Mouse (Mus musculus) urinary bladder, postnatal 36 days (tissue): Measurements from ENCODE around the gene Slco3a1.

Experiments used
- DNase-seq, 2 experiments: peaks; one replicate each; pipeline ENCODE4 v3.0.0; 2022; ENCODE audit warnings: low spot score in 2 of 2, mixed read lengths in 1 of 2

The Slco3a1 gene

DNA sequence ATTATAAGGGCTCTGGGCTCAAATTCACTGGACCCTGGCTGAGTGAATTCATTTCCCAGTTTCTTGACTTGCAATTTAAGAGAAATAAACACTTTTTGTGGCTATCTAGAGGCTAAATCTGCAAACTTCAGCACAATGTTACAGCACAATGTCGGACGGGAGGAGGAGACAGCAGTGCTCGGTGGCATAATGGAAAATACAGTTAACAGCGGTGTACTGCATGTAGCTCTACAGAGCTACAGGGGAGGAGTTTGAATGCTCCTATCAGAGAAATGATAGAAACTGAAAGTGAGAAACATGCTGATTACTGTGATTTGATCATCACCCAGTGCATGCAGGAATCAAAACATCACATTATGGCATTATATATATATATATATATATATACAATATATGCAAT is 68.5 kb downstream of the Slco3a1 start:
- no peak for DNase-seq

DNA sequence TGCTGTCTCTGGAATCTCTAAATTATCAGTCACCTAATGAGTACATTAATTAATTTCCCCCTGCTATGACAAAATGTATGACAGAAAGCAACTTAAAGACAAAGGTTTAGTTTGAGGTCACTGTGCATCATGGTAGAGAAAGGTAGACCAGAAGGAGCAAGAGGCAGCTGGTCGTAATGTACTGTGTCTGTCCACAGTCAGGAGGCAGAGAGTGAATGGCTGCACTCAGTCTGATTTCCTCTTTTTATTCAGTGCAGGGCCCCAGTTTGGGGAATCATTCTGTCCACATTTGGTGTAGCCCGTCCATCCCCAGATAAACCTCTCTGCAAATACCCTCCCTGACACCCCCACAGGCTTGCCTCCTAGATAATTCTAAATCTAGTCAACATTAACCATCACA is 68.9 kb downstream of the Slco3a1 start:
- DNase-seq = no peak

DNA sequence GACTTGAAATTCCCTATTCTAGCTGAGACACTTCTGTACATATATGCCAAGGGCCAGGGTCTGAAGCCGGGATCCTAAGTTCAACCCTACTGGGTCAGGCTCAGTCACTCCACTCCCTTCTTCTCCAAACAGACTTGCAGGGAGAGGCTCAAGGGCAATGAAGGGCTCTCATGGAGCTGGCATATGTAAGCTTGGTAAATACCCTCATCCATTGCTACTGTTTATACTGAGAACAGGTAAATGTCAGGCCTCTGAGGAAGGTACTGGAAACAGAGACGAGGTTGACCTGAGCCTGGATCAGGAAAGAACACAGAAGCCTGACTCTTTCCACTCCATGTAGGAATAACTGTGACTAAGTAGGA is 70.6 kb downstream of the Slco3a1 start:
- no peak for DNase-seq

DNA sequence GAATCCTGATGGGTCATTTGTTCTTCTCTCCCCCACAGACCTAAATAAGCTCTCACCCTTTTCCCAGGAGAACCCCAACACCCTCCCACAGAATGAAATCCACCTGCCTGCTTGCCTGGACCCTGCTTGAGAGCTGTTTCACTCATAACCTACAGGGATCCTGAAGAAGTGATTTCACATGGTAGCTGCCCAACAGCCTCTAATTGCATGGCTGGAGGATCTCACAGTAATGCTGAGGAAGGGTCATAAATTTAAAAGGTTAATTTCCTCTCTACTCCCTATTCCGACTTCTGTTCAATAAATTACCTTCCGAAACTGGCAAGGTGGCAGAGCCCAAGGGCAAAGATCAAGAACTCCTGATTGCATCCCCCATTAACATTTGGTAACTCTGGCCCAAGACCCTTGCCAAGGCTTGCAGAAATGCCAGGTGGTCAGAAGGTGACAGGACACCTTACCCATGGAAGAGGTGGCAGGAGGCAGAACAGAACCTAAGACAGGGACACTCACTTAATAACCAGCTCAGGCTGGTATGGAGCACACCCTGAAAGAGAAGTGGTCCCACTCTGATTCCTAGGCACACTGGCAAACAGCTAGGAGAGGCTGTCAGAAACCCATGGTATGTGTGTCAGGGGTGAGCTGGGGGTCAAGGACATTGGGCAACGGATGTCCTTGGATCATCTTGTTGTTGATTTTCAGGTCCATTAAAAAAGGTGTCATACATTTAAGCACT is 71.1 kb downstream of the Slco3a1 start:
- DNase-seq = no peak

DNA sequence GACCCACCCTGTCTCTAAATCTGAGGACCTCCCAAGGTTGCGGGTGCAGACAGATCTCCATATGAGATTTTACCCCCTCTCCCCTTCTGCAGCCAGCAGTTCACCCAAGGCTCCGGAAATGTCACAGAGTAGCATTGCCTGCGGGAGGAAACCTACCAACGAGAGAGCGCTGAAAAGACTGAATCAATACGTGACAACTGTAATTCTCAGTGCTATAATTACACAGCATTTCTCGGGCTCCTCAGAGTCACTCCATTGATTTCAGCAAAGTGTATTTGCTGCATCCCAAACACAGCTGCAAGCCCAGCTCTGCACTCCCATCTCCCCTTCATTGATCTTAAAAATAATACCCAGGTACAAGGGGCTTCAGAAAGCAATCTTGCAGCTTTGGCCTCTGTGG is 82.8 kb downstream of the Slco3a1 start:
- DNase-seq = no peak

DNA sequence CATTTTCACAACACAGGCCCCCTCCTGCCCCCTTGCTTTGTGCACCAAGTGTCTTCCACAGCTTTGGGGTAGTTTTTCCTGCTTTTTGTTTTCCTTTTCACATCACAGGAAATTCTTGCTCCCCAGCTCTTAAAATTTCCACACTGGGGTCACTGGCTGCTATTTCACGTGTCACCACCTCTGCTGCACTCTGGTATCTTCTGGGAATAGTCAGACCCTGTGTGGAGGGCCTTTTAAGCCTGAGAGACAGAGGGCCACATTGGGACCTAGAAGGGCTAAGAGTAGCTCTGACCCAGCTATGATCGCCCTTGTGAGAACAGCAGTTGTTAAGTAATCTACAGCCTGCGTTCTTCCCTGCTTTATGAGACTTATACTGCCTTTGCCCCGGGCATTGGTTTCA is 87.7 kb downstream of the Slco3a1 start:
- DNase-seq = no peak

DNA sequence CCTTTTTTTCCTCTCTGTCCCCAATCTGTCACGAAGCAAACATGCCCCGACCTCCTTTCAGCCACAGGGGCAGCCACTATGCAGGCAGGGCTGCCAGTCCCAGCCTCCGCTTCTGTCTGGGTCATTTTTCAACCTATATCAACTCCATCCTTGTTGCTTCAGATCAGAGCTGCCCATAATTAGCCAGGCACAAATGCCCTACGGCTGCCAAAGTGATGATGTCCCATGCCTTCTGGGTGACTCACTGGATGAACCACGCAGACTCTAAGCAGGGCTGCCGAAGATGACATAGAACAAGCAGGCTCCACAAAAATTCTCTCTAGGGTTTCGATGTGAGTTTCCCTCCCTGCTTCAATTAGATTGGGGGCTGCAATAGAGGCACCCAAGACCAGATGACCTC is 89.9 kb downstream of the Slco3a1 start:
- no peak for DNase-seq

DNA sequence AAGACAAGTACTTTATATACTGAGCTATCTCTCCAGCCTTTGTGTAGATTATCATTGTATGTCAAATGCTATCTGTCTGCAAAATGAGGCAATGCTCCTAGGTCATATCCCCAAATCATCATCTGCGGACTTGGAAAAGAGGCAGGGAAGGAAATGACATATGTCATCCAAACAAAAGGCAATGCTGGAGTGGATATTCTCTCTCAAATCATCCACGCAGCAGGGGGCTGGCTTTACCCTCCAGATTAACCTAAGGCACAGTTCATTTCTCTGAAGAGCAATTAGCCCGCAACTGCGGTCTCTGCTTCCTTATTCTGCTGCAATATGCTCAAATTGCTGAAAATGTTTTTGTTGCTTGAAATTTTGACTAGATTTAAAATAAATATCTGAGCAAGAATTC is 92.1 kb downstream of the Slco3a1 start:
- DNase-seq = no peak

DNA sequence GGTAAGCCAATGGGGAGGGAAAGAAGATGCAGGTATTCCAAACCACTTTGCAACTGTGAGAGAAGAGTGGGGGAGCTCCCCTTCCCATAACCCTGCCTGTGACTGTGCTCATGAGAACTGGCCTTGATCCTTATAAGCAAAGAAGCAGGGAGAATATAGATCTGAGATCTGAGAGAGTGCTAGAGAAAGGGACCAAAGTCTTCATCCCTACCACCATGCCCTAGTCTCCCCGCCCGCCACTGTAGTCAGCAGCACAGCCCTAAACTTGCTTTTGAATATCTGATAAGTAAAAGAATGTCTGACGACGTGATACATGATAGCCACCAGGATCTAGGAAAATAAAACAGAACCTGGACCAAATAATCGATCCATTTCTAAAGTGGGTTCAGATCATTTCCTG is 92.8 kb downstream of the Slco3a1 start:
- no peak for DNase-seq

DNA sequence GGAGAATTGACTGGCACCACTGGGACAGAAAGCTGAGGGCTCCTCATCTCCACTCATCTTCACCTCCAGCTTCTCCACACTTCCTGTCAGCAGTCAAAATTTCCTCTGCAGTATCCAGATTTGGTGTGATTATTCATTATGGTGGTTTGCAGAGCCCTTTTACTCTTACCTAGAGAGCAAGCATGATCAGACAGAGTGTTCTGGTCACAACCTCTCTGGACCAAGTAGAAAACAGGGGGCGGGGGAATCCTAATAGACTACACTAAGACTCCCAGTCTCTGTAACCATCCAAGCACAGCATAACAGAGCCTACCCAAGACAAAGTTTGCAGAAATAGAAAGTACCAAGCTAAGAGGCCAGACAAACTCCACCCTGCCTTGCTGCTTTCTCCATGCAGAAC is 93.4 kb downstream of the Slco3a1 start:
- no peak for DNase-seq

DNA sequence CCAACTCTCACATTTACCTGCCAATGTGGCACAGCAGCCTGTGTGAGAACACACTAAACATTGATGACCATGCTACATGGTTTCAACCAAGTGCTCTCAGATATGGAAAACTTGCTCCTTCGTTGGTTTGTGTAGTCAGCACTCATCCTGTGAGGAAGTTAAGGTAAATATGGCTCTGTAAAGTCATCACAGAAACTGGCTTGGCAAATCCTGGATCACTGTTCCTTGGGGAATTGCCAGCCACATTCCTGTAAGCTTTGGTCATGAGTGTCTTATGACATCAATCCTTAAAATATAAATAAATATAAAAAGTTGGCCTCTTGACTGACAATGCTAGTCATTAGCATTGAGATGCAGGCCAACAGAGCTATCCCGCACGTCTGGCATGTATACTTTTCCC is 94.8 kb downstream of the Slco3a1 start:
- DNase-seq = no peak

DNA sequence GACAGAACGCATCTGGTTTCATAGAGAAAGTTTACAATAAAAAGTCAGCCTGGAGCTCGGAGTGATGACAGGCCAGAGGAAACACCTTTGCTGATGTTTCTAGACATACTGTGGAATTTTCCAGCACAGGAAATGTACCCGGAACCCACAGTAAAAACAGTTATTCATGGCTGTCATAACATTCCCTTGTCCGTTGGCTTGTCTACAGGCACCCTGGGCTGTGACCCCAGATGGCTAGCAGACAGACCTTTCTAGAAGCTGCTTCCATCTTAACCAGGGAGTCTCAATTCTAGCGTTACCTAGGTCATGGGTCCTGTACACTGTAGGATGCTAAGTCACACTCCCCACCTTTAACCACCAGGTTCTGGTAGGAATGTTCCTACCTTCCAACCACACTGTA is 95.3 kb downstream of the Slco3a1 start:
- no peak for DNase-seq

DNA sequence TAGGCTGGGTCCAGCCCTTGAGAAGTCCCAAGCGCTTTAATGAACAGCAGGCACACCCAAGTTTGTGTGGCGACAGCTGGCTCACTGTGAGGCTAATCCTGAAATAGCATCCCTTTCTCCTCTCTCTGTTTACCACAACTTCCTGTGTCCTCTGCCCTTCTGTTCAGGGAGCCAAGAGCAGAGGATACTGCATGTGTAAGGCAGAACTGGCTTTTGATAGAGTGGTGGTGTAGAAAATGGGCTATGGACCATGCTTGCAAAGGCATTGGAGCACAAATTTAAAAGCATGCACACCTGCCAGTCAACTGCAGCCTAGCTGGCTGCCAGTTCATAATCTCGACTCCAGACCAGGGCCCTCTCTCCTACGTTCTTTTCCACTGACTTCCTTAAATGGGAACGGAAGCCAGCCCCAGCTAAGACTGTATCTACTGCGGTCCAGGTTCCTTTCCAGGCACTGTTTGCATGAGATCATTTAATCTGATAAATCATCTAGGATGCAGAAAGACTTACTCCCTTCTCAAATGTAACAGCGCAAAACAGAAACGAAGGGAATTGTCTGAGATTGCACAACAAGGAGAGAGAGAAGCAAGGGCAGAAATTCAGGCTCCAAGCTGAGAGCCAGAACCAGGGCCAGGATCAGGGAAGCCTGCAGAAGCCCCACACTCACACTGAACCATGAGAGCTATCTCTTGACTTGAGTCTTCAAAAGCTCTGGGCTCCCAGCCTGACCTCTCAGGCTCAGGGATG is 95.9 kb downstream of the Slco3a1 start:
- peak; percentile 10 to 44 for DNase-seq

DNA sequence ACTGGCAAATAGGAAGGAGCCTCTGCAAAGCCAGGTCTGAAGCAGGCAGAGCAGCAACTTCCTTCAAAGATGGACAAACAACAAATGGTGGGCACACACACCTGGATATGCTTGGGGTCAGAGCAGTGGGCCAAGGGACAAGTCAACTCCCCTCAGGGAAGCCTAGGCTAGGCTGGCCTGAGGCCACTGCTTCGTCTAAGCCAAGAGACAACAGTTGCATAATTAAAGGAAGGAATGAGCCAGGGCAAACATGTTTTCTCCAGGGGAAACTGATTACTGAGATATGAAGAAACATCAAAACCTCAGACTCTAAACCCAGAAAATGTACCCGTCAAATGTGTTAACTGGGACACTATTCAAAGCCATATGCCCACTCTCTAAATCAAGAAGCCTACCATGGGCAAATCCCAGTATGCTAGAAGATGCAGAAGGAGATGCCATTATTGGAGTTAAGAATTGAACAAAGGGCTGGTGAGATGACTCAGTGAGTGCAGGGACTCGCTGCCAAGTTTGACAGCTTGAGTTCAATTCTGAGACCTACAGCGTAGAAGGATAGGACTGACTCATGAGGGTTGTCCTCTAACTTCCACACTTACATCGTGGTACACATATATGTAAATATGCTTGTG is 97.1 kb downstream of the Slco3a1 start:
- DNase-seq = peak; percentile 37 to 69

DNA sequence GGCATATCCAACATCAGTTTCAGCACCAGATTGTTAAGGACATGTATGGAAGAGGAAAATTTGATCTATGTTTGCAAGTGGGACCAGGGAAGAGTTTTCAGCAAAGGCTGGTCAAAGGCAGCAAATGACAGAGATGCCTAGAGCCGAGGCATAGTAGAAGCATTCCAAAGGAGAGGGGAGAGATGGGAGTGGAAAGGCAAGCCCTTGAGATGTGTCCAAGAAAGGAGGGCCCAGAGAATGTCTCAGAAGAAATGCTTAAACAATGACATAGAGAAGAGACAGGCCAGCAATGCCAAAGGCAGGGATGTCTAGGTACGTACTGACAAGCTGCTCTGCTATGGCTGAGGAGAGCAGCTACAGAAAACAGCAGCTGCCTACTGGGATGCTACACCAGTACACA is 97.8 kb downstream of the Slco3a1 start:
- no peak for DNase-seq

DNA sequence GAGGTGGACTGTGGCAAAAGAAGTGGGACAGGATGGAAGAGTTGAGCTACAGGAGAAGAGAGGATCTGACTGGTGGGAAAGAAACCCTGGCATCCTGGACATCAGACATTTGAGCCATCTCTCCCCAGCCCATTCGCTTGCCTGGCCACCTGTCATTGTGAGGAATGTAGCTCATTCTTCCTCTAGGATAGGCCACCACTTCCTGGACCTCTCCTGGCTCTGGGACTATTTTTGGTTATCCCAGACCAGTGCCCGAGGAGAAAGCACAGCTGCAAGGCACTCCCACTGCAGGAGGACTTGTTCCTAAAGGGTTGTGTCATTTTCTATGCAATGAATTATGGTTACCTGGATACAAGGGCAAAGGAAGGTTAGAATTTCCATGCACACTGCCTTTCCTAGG is 103.5 kb downstream of the Slco3a1 start:
- no peak for DNase-seq

DNA sequence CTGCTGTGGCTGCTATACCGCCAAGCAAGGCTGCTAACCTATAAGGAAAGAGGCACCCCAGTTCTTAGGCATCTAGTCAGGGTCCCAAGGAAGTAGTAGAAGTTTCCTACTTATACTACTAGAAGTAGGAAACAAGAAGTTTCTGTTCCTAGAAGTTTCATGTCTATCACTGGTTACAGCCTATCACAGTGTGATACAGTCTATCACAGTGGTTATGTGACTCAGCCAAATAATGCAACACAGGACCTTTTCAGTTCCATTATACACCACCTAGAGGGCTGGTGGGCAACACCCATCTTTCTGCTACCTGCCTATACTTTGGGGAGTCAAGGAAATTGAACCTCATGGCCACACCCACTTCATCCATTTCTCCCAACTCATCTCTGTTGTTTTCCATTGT is 104.8 kb downstream of the Slco3a1 start:
- DNase-seq = no peak

DNA sequence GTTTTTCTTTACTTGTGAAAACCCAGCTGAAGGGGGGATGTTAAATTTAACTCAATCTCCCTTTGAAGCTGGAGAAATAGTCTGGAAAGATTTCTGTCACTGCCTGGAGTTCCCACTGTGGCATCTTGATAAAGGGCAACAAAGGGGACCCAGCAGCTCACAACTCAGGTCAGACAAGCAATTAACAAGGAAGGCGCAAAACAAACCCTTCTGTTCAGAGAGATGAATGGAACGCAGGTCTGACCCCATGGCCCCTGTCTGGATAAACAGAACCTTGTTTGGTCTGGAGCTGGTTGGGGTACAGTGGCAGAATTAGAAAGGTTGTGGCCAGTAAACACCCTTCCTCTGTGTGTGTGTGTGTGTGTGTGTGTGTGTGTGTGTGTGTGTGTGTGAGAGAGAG is 106.8 kb downstream of the Slco3a1 start:
- no peak for DNase-seq

DNA sequence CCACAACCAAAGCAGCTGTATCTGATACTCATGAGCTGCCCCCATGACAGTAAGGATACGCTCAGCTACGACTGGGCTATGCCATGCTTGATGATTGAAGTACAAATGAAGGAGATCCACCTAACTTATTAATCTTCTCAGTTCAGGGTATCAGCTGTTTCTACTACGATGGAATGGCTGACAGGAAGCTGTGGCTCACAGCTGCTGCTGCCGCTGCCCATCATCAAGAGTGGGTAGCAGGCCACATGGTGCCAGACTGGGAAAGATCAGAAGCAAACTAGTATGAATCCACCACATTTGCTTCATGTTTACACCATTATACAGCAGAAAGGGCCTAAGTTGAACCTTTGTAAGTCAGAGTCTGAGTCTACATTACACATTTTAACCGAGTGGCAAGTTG is 109.4 kb downstream of the Slco3a1 start:
- no peak for DNase-seq

DNA sequence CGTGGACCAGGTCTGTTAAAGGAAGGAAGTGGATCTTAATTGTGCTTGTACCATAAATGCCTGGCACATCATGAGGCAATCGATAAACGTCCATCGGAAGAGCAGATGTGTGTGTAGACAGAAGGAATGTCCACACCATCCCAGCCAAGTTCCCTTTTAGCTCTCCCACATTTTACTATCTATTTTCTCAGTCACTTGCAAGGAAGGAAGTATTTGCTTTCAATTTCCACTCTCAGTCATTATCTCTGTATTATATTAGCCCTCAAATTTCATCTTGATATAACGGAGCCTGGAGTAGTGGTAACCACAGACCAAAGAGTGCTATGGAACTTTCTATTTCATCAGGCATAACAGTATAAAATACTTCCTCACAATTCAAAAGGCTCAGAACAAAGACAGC is 112.2 kb downstream of the Slco3a1 start:
- DNase-seq = no peak

DNA sequence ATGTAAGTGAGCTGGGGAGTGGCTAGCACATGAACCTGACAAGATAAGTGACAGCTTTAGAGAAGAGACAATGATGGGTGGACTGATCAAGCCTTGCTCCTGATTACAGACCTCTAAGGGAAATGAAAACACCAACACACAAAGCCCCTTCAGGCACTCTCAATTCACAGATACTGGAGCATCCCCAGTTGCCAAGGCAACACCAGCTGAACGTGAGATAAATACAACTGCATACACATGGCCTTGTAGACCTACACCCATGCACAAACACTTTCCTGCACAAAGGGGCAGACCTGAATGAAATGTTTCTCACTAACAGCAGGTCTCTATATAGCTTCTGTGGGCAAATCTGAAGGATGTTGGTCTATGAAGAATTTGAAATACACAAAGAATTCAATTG is 117.0 kb downstream of the Slco3a1 start:
- no peak for DNase-seq

DNA sequence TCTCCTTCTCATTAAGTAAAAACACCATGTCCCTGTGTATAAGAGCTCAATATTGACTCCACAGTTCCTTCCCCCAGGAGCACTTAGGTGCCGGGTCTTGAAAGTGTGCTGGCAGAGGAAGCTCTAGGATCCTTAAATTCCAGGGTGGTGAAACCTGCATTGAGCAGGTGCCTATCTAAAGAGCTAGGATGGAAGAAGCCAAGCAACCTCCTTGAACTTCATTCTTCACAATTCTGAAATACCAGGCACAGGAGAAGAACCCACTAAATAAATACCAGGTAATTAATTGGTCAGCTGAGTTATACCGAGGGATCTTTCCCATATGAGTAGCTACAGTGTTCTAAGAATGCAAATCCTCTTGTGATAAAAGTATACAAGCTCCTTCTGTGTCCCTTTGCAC is 117.9 kb downstream of the Slco3a1 start:
- DNase-seq = no peak

DNA sequence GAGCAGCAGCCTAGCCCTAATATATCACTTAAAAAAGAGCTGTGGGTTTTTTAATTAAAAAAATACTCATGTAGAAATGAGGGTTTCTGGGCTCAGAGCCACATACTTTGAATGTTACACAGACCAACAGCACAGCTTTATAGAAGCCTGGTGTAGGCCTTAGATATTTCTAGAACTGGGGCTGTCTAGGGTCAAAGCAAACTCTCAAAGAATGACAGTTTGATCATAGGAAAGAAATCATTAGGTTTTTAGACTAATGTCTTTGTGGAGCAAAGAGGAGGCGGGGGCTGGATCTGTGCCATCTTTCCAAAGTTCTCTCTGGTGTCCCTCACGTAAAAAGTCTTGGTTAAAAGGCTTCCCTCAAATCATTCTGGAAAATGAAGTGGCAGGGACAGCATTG is 121.6 kb downstream of the Slco3a1 start:
- DNase-seq = no peak
